Mouse (Mus musculus) forebrain, embryonic 13.5 days (tissue): ENCODE results near the gene Msh2. TPM values are rescaled to one million over a fixed set of nuclear protein-coding genes. Genes with fewer than 3 reads are reported as not detected.

ENCODE experiments used
- ATAC-seq: fragments of 200-750 bp; cut with Nextera tagmentation; 2 replicates; pipeline ENCODE4 v1.8.0; 2017
- H3K27ac ChIP-seq: fragments of 300-500 bp; sonication (generic); 2 replicates; pipeline ENCODE4 v1.5.1; 2015; ENCODE audit warnings: inconsistent platforms, mild to moderate bottlenecking, moderate library complexity
- H3K27me3 ChIP-seq: fragments of 300-500 bp; sonication (generic); 2 replicates; pipeline ENCODE4 v1.6.1; 2015; ENCODE audit warnings: mild to moderate bottlenecking, inconsistent platforms
- H3K36me3 ChIP-seq: fragments of 300-500 bp; sonication (generic); 2 replicates; pipeline ENCODE4 v1.6.1; 2015; ENCODE audit warnings: mild to moderate bottlenecking, inconsistent platforms; ENCODE audit not compliant: poor library complexity, severe bottlenecking
- H3K4me1 ChIP-seq: fragments of 300-500 bp; sonication (generic); 2 replicates; pipeline ENCODE4 v1.6.1; 2015; ENCODE audit warnings: inconsistent platforms
- H3K4me2 ChIP-seq: fragments of 300-500 bp; sonication (generic); 2 replicates; pipeline ENCODE4 v1.6.1; 2015; ENCODE audit warnings: inconsistent platforms, mild to moderate bottlenecking, moderate library complexity
- H3K4me3 ChIP-seq: fragments of 300-500 bp; sonication (generic); 2 replicates; pipeline ENCODE4 v1.5.1; 2015; ENCODE audit warnings: mild to moderate bottlenecking, inconsistent platforms
- H3K9ac ChIP-seq: fragments of 300-500 bp; sonication (generic); 2 replicates; pipeline ENCODE4 v1.6.1; 2015; ENCODE audit warnings: mild to moderate bottlenecking, inconsistent platforms
- H3K9me3 ChIP-seq: fragments of 300-500 bp; sonication (generic); replicated peaks from 2 replicates; pipeline ENCODE4 v1.6.1; 2016; ENCODE audit warnings: inconsistent platforms
- WGBS: fragments of 180-500 bp; shearing (Covaris S2); methylation state at CpG from one replicate; pipeline ENCODE4 v1.1.7; 2015; 5-methylcytosine and 5-hydroxymethylcytosine counted together
- polyA plus RNA-seq: library from polyadenylated mRNA; unstranded; fragments of >200 nt; fragmentation: Nextera tagmentation; extraction: Ambion mirVana; gene quantifications from 2 replicates; pipeline ENCODE4 v1.2.1, GENCODE M21; 2015

The Msh2 gene
- polyA plus RNA-seq, 1 experiment from 2014 or later = 88.5 TPM

- H3K27ac ChIP-seq = no peak overlapping the region
- no peaks in the 10 kb centered on the region for H3K4me1 ChIP-seq
- no peak for ATAC-seq
- no peaks in the 10 kb centered on the region for H3K36me3 ChIP-seq
- H3K4me3 ChIP-seq = no peak overlapping the region
- no peaks in the 10 kb centered on the region; the same call in 1 of the 2 replicates for H3K9me3 ChIP-seq
- WGBS = 48% methylated on average over 5 of the region's 5 CpGs
- no peak overlapping the region for H3K4me2 ChIP-seq
- H3K9ac ChIP-seq = no peak overlapping the region
- no peaks in the 10 kb centered on the region for H3K27me3 ChIP-seq
These were observed 98.6 kb downstream of the Msh2 start for GRCm38 (mm10) chr17:87770766-87771165.

DNA sequence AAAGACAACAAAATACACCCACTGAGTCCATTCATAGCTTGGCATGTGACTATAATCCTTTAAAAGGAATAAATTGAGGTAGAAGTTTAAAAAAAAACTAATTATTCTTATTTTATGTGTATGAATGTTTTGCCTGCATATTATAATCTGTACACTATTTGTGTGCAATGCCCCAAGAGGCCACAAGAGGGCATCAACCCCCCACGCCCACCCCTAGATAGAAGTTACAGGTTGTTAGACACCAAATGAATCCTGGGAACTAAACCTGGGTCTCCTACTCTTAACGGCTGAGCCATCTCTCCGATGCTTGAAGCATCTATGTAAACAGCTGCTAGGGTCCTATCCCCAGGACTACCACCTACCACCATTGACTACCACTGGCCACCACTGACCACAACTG is 101.0 kb downstream of the Msh2 start:
- H3K9ac ChIP-seq = no peak overlapping the region
- H3K27ac ChIP-seq = no peak overlapping the region
- H3K4me3 ChIP-seq = no peak overlapping the region
- WGBS = 75% methylated on average over 3 of the region's 3 CpGs
- H3K4me1 ChIP-seq = no peaks in the 10 kb centered on the region
- H3K27me3 ChIP-seq = no peaks in the 10 kb centered on the region
- no peaks in the 10 kb centered on the region; the same call in 1 of the 2 replicates for H3K9me3 ChIP-seq
- no peak overlapping the region for H3K4me2 ChIP-seq
- ATAC-seq = no peak
- no peaks in the 10 kb centered on the region for H3K36me3 ChIP-seq

Other genes with a start within 250 kb of the Msh2 start
- not detected in 2 replicates for gene Stpg4, start 244.6 kb upstream of the Msh2 start, polyA plus RNA-seq
- 1,676 and 1,701 TPM in 2 replicates for gene Calm2, start 225.4 kb upstream of the Msh2 start, polyA plus RNA-seq
- gene Epcam, start 36.4 kb upstream of the Msh2 start, polyA plus RNA-seq = 4.0 and 5.2 TPM in 2 replicates
- gene Kcnk12, start 125.7 kb downstream of the Msh2 start, polyA plus RNA-seq = 0.40 and 0.54 TPM in 2 replicates
- not detected in 2 replicates for gene Rpl36-ps4, start 248.6 kb downstream of the Msh2 start, polyA plus RNA-seq